Mouse (Mus musculus) liver, adult 2 months (tissue): ENCODE results near the gene Bmp7. TPM values are rescaled to one million over a fixed set of nuclear protein-coding genes. Genes with fewer than 3 reads are reported as not detected.

Experiments
- DNase-seq: peaks from one replicate; pipeline ENCODE4 v3.0.0-alpha.2; 2011; ENCODE audit warnings: low read depth, low spot score; ENCODE audit errors: extremely low read depth
- H3K27ac ChIP-seq: fragments of 200-500 bp; replicated peaks from 2 replicates; pipeline ENCODE4 v1.5.1; 2012; ENCODE audit warnings: low read depth, mild to moderate bottlenecking, control low read depth, inconsistent platforms, low read length; ENCODE audit not compliant: insufficient read depth
- H3K27me3 ChIP-seq: fragments of 200-500 bp; 2 replicates; pipeline ENCODE4 v1.6.1; 2012; ENCODE audit warnings: mild to moderate bottlenecking, moderate library complexity, low read length, inconsistent platforms; ENCODE audit not compliant: control insufficient read depth, insufficient read depth
- H3K36me3 ChIP-seq: fragments of 200-500 bp; 2 replicates; pipeline ENCODE4 v1.6.1; 2012; ENCODE audit warnings: low read length, inconsistent platforms; ENCODE audit not compliant: control insufficient read depth, insufficient read depth
- H3K4me1 ChIP-seq: fragments of 200-500 bp; 2 replicates; pipeline ENCODE4 v1.6.1; 2011; ENCODE audit warnings: low read length; ENCODE audit not compliant: control insufficient read depth, insufficient read depth
- H3K4me3 ChIP-seq: fragments of 200-500 bp; 2 replicates; pipeline ENCODE4 v1.5.1; 2011; ENCODE audit warnings: low read depth, mild to moderate bottlenecking, control low read depth, low read length, moderate library complexity; ENCODE audit not compliant: insufficient read depth
- H3K79me2 ChIP-seq: fragments of 200-500 bp; 2 replicates; pipeline ENCODE4 v1.6.1; 2012; ENCODE audit warnings: inconsistent platforms, mild to moderate bottlenecking, low read length, moderate library complexity; ENCODE audit not compliant: control insufficient read depth, insufficient read depth
- H3K9ac ChIP-seq: fragments of 200-500 bp; 2 replicates; pipeline ENCODE4 v1.6.1; 2012; ENCODE audit warnings: low read depth, mild to moderate bottlenecking, control low read depth, inconsistent platforms, low read length
- CTCF ChIP-seq: fragments of 200-500 bp; IDR thresholded peaks from 2 replicates; pipeline ENCODE4 v1.5.1; 2011; ENCODE audit warnings: low read depth, low read length, control low read depth
- POLR2A ChIP-seq: fragments of 200-500 bp; IDR thresholded peaks from 2 replicates; pipeline ENCODE4 v1.6.1; 2011; ENCODE audit warnings: low read length, control low read depth; ENCODE audit not compliant: insufficient read depth; ENCODE audit errors: extremely low read depth
- WGBS: fragments of 180-500 bp; shearing (Covaris S2); methylation state at CpG from one replicate; pipeline ENCODE4 v1.1.7; 2018; 5-methylcytosine and 5-hydroxymethylcytosine counted together
- polyA plus RNA-seq: library from polyadenylated mRNA; depleted of rRNA; stranded (reverse); fragments of >200 nt; gene quantifications from 2 replicates; pipeline ENCODE4 v1.2.3, GENCODE M21; 2012
- total RNA-seq: library from RNA; depleted of rRNA; stranded (reverse); fragments of >200 nt; gene quantifications from 2 replicates; pipeline ENCODE4 v1.2.3, GENCODE M21; 2014

Bmp7 gene
- total and polyA plus RNA-seq, 2 experiments: 0.55 to 1.7 TPM

GRCm38 (mm10) chr2:172860593-172860992 lies 79.5 kb downstream of the Bmp7 start:
- TF ChIP-seq CTCF: no peak
- no peak for TF ChIP-seq POLR2A
- Histone ChIP-seq H3K4me3 (no peak overlapping the region), H3K36me3 (no peaks in the 10 kb centered on the region), H3K79me2 (no peaks in the 10 kb centered on the region), H3K27me3 (peaks cover 11% of the 10 kb centered on the region), H3K27ac (no peak overlapping the region), H3K4me1 (no peaks in the 10 kb centered on the region), H3K9ac (no peak overlapping the region)
- no peak for DNase-seq
- 76% methylated on average over 8 of the region's 8 CpGs for WGBS

DNA sequence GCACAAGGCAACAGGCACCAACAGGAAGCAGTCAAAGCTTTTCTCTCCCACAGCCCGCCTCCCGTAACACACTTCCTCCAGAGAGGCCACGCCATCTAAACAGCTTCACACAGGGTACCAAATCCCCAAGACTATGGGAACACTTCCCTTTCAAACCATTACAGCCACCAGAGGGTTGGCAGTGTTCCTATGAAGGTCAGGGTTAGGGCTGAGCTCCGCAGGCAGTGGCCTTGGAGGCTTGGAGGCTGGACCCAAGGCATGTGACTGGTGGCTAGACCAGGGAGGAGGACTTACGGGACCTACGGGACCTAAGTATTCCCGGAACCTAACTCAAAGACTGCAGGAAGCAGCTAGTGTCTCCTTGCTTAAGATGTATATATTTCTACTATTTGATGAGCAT lies 80.0 kb downstream of the Bmp7 start:
- H3K79me2 ChIP-seq: no peaks in the 10 kb centered on the region
- DNase-seq: no peak
- 84% methylated on average over 7 of the region's 7 CpGs for WGBS
- H3K9ac ChIP-seq: no peak overlapping the region
- no peak for TF ChIP-seq CTCF
- no peak for TF ChIP-seq POLR2A
- H3K4me3 ChIP-seq: no peak overlapping the region
- H3K27ac ChIP-seq: no peak overlapping the region
- peaks cover 11% of the 10 kb centered on the region for H3K27me3 ChIP-seq
- no peaks in the 10 kb centered on the region for H3K36me3 ChIP-seq
- no peaks in the 10 kb centered on the region for H3K4me1 ChIP-seq

DNA sequence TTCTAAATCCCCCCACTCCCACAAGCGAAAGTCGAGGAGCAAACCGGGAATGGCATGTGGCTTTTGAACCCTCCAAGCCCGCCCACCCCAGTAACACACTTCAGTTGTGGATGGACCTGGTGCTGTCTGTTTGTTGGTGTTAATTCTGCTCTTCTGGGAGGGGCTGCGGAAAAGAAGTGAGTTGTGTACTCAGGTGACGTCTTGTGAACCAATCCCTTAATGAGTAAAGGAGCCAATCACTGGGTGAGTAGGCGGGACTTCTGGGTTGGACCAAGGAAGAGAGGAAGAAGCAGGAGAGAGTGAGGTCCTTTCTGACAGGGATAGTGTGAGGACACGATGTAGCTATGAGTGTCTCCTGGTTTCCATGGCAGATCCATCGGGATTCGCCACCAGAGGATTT lies 83.1 kb downstream of the Bmp7 start:
- no peak overlapping the region for H3K27ac ChIP-seq
- H3K9ac ChIP-seq: no peak overlapping the region
- 73% methylated on average over 10 of the region's 10 CpGs for WGBS
- H3K27me3 ChIP-seq: peaks cover 8% of the 10 kb centered on the region
- no peaks in the 10 kb centered on the region for H3K36me3 ChIP-seq
- H3K4me3 ChIP-seq: no peak overlapping the region
- DNase-seq: no peak
- no peaks in the 10 kb centered on the region for H3K79me2 ChIP-seq
- no peaks in the 10 kb centered on the region for H3K4me1 ChIP-seq
- TF ChIP-seq POLR2A (no peak), CTCF (no peak)

- DNase-seq: peak; percentile 22
- no peaks in the 10 kb centered on the region for H3K79me2 ChIP-seq
- H3K27me3 ChIP-seq: peaks cover 3% of the 10 kb centered on the region; the same call in 1 of the 2 replicates
- no peak overlapping the region for H3K4me3 ChIP-seq
- TF ChIP-seq POLR2A: no peak
- no peak for TF ChIP-seq CTCF
- no peak overlapping the region for H3K9ac ChIP-seq
- no peaks in the 10 kb centered on the region for H3K36me3 ChIP-seq
- H3K4me1 ChIP-seq: no peaks in the 10 kb centered on the region
- no peak overlapping the region for H3K27ac ChIP-seq
- 58% methylated on average over 2 of the region's 2 CpGs for WGBS
These were observed 83.6 kb downstream of the Bmp7 start for GRCm38 (mm10) chr2:172856549-172856948.

GRCm38 (mm10) chr2:172854136-172854535 lies 86.0 kb downstream of the Bmp7 start:
- no peak for TF ChIP-seq CTCF
- no peak for TF ChIP-seq POLR2A
- peak; percentile 73 for DNase-seq
- Histone ChIP-seq H3K79me2 (no peaks in the 10 kb centered on the region), H3K36me3 (no peaks in the 10 kb centered on the region), H3K9ac (no peak overlapping the region), H3K27me3 (no peaks in the 10 kb centered on the region), H3K4me1 (no peaks in the 10 kb centered on the region), H3K4me3 (no peak overlapping the region), H3K27ac (no peak overlapping the region)
- 40% methylated on average over 2 of the region's 2 CpGs for WGBS

- TF ChIP-seq POLR2A (no peak), CTCF (no peak)
- no peak overlapping the region for H3K4me3 ChIP-seq
- H3K27me3 ChIP-seq: no peaks in the 10 kb centered on the region
- no peak overlapping the region for H3K27ac ChIP-seq
- no peaks in the 10 kb centered on the region for H3K79me2 ChIP-seq
- no peak overlapping the region for H3K9ac ChIP-seq
- no peaks in the 10 kb centered on the region for H3K36me3 ChIP-seq
- WGBS: 70% methylated on average over 11 of the region's 11 CpGs
- DNase-seq: no peak
- H3K4me1 ChIP-seq: no peaks in the 10 kb centered on the region
These were observed 88.3 kb downstream of the Bmp7 start for GRCm38 (mm10) chr2:172851773-172852172.
